Mouse (Mus musculus) midbrain, embryonic 12.5 days (tissue): Measurements from ENCODE around the gene Cubn. TPM values are rescaled to one million over a fixed set of nuclear protein-coding genes. Genes with fewer than 3 reads are reported as not detected.

ENCODE experiments used
- ATAC-seq: fragments of 200-750 bp; cut with Nextera tagmentation; 2 replicates; pipeline ENCODE4 v1.8.0; 2017; ENCODE audit warnings: low read depth, moderate TSS enrichment, moderate library complexity; ENCODE audit not compliant: low FRiP score
- H3K27ac ChIP-seq: fragments of 300-500 bp; sonication (generic); replicated peaks from 2 replicates; pipeline ENCODE4 v1.5.1; 2016; ENCODE audit warnings: mild to moderate bottlenecking
- H3K27me3 ChIP-seq: fragments of 300-500 bp; sonication (generic); 2 replicates; pipeline ENCODE4 v1.6.1; 2016; ENCODE audit warnings: mild to moderate bottlenecking
- H3K36me3 ChIP-seq: fragments of 300-500 bp; sonication (generic); 2 replicates; pipeline ENCODE4 v1.6.1; 2016
- H3K4me1 ChIP-seq: fragments of 300-500 bp; sonication (generic); 2 replicates; pipeline ENCODE4 v1.6.1; 2016
- H3K4me2 ChIP-seq: fragments of 300-500 bp; sonication (generic); replicated peaks from 2 replicates; pipeline ENCODE4 v1.6.1; 2016; ENCODE audit warnings: mild to moderate bottlenecking, moderate library complexity
- H3K4me3 ChIP-seq: fragments of 300-500 bp; sonication (generic); 2 replicates; pipeline ENCODE4 v1.5.1; 2016; ENCODE audit warnings: mild to moderate bottlenecking
- H3K9ac ChIP-seq: fragments of 300-500 bp; sonication (generic); replicated peaks from 2 replicates; pipeline ENCODE4 v1.6.1; 2016; ENCODE audit warnings: mild to moderate bottlenecking, moderate library complexity
- H3K9me3 ChIP-seq: fragments of 300-500 bp; sonication (generic); 2 replicates; pipeline ENCODE4 v1.6.1; 2016; ENCODE audit warnings: mild to moderate bottlenecking
- WGBS: fragments of 180-500 bp; shearing (Covaris S2); methylation state at CpG from one replicate; pipeline ENCODE4 v1.1.7; 2016; 5-methylcytosine and 5-hydroxymethylcytosine counted together
- polyA plus RNA-seq: library from polyadenylated mRNA; unstranded; fragments of >200 nt; fragmentation: Nextera tagmentation; extraction: Ambion mirVana; gene quantifications from 2 replicates; pipeline ENCODE4 v1.2.1, GENCODE M21; 2016

Cubn gene
- polyA plus RNA-seq, 1 experiment from 2014 or later, result 0.41 TPM

- ATAC-seq, result no peak
- H3K9me3 ChIP-seq, result no peaks in the 10 kb centered on the region
- H3K4me2 ChIP-seq, result no peak overlapping the region
- H3K4me3 ChIP-seq, result no peak overlapping the region
- 0 out of 2 replicates have a peak, but pooled peaks cover 4% of the 10 kb centered on the region for H3K36me3 ChIP-seq
- no peak overlapping the region for H3K27ac ChIP-seq
- H3K9ac ChIP-seq, result no peak overlapping the region
- H3K4me1 ChIP-seq, result 0 out of 2 replicates have a peak, but pooled peaks cover 4% of the 10 kb centered on the region
- WGBS, result 59% methylated on average over 8 of the region's 8 CpGs
- no peaks in the 10 kb centered on the region for H3K27me3 ChIP-seq
Observed at GRCm38 (mm10) chr2:13523540-13524456, 32.2 kb upstream of the Cubn start.

GRCm38 (mm10) chr2:13522106-13522505, 30.5 kb upstream of the Cubn start:
- 53% methylated on average over 8 of the region's 8 CpGs for WGBS
- Histone ChIP-seq H3K4me2 (no peak overlapping the region), H3K4me1 (0 out of 2 replicates have a peak, but pooled peaks cover under 1% of the 10 kb centered on the region), H3K9ac (no peak overlapping the region), H3K4me3 (no peak overlapping the region), H3K27me3 (no peaks in the 10 kb centered on the region), H3K9me3 (no peaks in the 10 kb centered on the region), H3K36me3 (0 out of 2 replicates have a peak, but pooled peaks cover 4% of the 10 kb centered on the region), H3K27ac (no peak overlapping the region)
- ATAC-seq, result no peak

- H3K9me3 ChIP-seq, result no peaks in the 10 kb centered on the region
- H3K27ac ChIP-seq, result no peak overlapping the region
- 0 out of 2 replicates have a peak, but pooled peaks cover 4% of the 10 kb centered on the region for H3K36me3 ChIP-seq
- H3K27me3 ChIP-seq, result no peaks in the 10 kb centered on the region
- H3K9ac ChIP-seq, result no peak overlapping the region
- ATAC-seq, result no peak
- no peak overlapping the region for H3K4me3 ChIP-seq
- H3K4me1 ChIP-seq, result 0 out of 2 replicates have a peak, but pooled peaks cover 7% of the 10 kb centered on the region
- 42% methylated on average over 4 of the region's 4 CpGs for WGBS
- H3K4me2 ChIP-seq, result no peak overlapping the region
Observed at GRCm38 (mm10) chr2:13514949-13515348, 23.3 kb upstream of the Cubn start.

- H3K36me3 ChIP-seq, result no peaks in the 10 kb centered on the region
- no peak overlapping the region for H3K27ac ChIP-seq
- no peak overlapping the region for H3K4me3 ChIP-seq
- no peaks in the 10 kb centered on the region for H3K27me3 ChIP-seq
- no peak overlapping the region for H3K9ac ChIP-seq
- 93% methylated on average over 2 of the region's 2 CpGs for WGBS
- H3K4me1 ChIP-seq, result peaks cover 4% of the 10 kb centered on the region; the same call in 1 of the 2 replicates
- no peak for ATAC-seq
- no peak overlapping the region for H3K4me2 ChIP-seq
- no peaks in the 10 kb centered on the region for H3K9me3 ChIP-seq
Observed at GRCm38 (mm10) chr2:13502717-13503116, 11.1 kb upstream of the Cubn start.

GRCm38 (mm10) chr2:13501553-13501952, 9.9 kb upstream of the Cubn start:
- Histone ChIP-seq H3K36me3 (no peaks in the 10 kb centered on the region), H3K4me1 (peaks cover 4% of the 10 kb centered on the region; the same call in 1 of the 2 replicates), H3K27ac (no peak overlapping the region), H3K27me3 (no peaks in the 10 kb centered on the region), H3K4me2 (no peak overlapping the region), H3K9ac (no peak overlapping the region), H3K4me3 (no peak overlapping the region), H3K9me3 (no peaks in the 10 kb centered on the region)
- WGBS, result 17% methylated on average over 5 of the region's 5 CpGs
- no peak for ATAC-seq

GRCm38 (mm10) chr2:13500298-13500999, 8.8 kb upstream of the Cubn start:
- H3K4me1 ChIP-seq, result peaks cover 4% of the 10 kb centered on the region; the same call in 1 of the 2 replicates
- no peaks in the 10 kb centered on the region for H3K9me3 ChIP-seq
- WGBS, result 38% methylated on average over 5 of the region's 5 CpGs
- peak; percentile 94 for ATAC-seq
- no peaks in the 10 kb centered on the region for H3K27me3 ChIP-seq
- no peak overlapping the region for H3K9ac ChIP-seq
- H3K4me2 ChIP-seq, result no peak overlapping the region
- H3K36me3 ChIP-seq, result no peaks in the 10 kb centered on the region
- no peak overlapping the region for H3K4me3 ChIP-seq
- H3K27ac ChIP-seq, result no peak overlapping the region

- Histone ChIP-seq H3K4me3 (no peak overlapping the region), H3K4me2 (no peak overlapping the region), H3K9ac (no peak overlapping the region), H3K27me3 (no peaks in the 10 kb centered on the region), H3K27ac (no peak overlapping the region), H3K4me1 (peaks cover 4% of the 10 kb centered on the region; the same call in 1 of the 2 replicates), H3K36me3 (no peaks in the 10 kb centered on the region), H3K9me3 (no peaks in the 10 kb centered on the region)
- ATAC-seq, result no peak
- WGBS, result 88% methylated on average over 7 of the region's 7 CpGs
Observed at GRCm38 (mm10) chr2:13499196-13499595, 7.6 kb upstream of the Cubn start.

- no peak overlapping the region for H3K4me2 ChIP-seq
- 91% methylated on average over 2 of the region's 2 CpGs for WGBS
- no peaks in the 10 kb centered on the region for H3K27me3 ChIP-seq
- H3K4me1 ChIP-seq, result peaks cover 10% of the 10 kb centered on the region
- ATAC-seq, result no peak
- no peaks in the 10 kb centered on the region for H3K36me3 ChIP-seq
- no peak overlapping the region for H3K9ac ChIP-seq
- no peak overlapping the region for H3K4me3 ChIP-seq
- H3K9me3 ChIP-seq, result no peaks in the 10 kb centered on the region
- H3K27ac ChIP-seq, result no peak overlapping the region
Observed at GRCm38 (mm10) chr2:13496087-13496486, 4.5 kb upstream of the Cubn start.

- H3K4me3 ChIP-seq, result no peak overlapping the region
- no peaks in the 10 kb centered on the region for H3K27me3 ChIP-seq
- H3K27ac ChIP-seq, result no peak overlapping the region
- no peaks in the 10 kb centered on the region for H3K36me3 ChIP-seq
- H3K9me3 ChIP-seq, result no peaks in the 10 kb centered on the region
- no peak for ATAC-seq
- WGBS, result 77% methylated on average over 4 of the region's 4 CpGs
- peaks cover 10% of the 10 kb centered on the region for H3K4me1 ChIP-seq
- H3K9ac ChIP-seq, result no peak overlapping the region
- H3K4me2 ChIP-seq, result no peak overlapping the region
Observed at GRCm38 (mm10) chr2:13492927-13493326, 1.3 kb upstream of the Cubn start.

- WGBS, result 90% methylated on average over 2 of the region's 2 CpGs
- no peak overlapping the region for H3K27ac ChIP-seq
- H3K4me3 ChIP-seq, result no peak overlapping the region
- no peak overlapping the region for H3K9ac ChIP-seq
- H3K36me3 ChIP-seq, result no peaks in the 10 kb centered on the region
- ATAC-seq, result no peak
- peaks cover 10% of the 10 kb centered on the region for H3K4me1 ChIP-seq
- no peaks in the 10 kb centered on the region for H3K9me3 ChIP-seq
- H3K27me3 ChIP-seq, result no peaks in the 10 kb centered on the region
- H3K4me2 ChIP-seq, result no peak overlapping the region
Observed at GRCm38 (mm10) chr2:13490480-13490879, 1.1 kb downstream of the Cubn start.

- no peak overlapping the region for H3K4me3 ChIP-seq
- H3K9me3 ChIP-seq, result no peaks in the 10 kb centered on the region
- H3K27me3 ChIP-seq, result no peaks in the 10 kb centered on the region
- H3K9ac ChIP-seq, result no peak overlapping the region
- peaks cover 2% of the 10 kb centered on the region for H3K4me1 ChIP-seq
- H3K36me3 ChIP-seq, result no peaks in the 10 kb centered on the region
- 81% methylated on average over 8 of the region's 8 CpGs for WGBS
- no peak overlapping the region for H3K27ac ChIP-seq
- ATAC-seq, result no peak
- H3K4me2 ChIP-seq, result no peak overlapping the region
Observed at GRCm38 (mm10) chr2:13486470-13486869, 5.1 kb downstream of the Cubn start.

GRCm38 (mm10) chr2:13484566-13484965, 7.0 kb downstream of the Cubn start:
- H3K9me3 ChIP-seq, result no peaks in the 10 kb centered on the region
- H3K27me3 ChIP-seq, result no peaks in the 10 kb centered on the region
- no peak overlapping the region for H3K4me2 ChIP-seq
- H3K9ac ChIP-seq, result no peak overlapping the region
- H3K4me1 ChIP-seq, result no peaks in the 10 kb centered on the region
- 91% methylated on average over 3 of the region's 3 CpGs for WGBS
- no peak for ATAC-seq
- H3K36me3 ChIP-seq, result no peaks in the 10 kb centered on the region
- H3K4me3 ChIP-seq, result no peak overlapping the region
- H3K27ac ChIP-seq, result no peak overlapping the region
